Mouse (Mus musculus): ENCODE data around the gene Poc1a. TPM values are rescaled to one million over a fixed set of nuclear protein-coding genes. Genes with fewer than 3 reads are reported as not detected.

The Poc1a gene
- polyA plus RNA-seq, 1 experiment = 14.9 TPM

DNA sequence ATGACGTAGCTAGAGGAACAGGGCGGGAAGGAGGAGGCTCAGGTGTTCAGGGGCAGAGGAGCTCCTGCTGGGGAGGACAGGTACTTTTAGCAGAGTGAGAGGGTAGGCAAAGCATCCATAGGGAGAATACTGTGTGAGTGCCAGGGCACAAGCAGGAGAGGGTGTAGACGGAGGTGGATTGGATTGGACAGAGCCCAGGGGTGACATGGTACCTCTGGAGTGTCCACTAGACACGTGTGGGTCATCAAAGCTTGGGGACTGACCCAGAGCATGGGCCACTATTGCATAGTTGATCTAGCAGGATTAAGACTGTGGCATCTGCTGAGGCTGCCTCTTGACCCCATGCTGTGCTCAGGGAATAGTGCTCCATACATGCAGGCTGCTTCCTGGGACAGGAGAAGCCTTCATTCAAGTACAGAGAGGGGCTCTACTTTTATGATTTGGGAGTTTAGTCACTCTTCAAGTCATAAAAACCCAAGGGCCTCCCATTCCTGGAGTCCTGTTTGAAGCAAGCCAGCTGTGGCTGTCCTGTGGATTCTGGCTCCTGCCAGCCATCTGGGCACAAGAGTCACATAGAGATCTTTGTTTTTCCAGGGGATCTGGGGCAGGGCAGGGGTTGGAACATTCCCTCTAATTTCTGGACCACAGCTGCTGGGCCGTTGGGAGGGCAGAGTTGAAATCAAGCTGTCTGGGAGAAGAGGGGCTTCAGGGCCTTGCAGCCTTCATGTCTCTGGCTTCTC lies 48.1 kb downstream of the Poc1a start:
- Histone ChIP-seq H3K36me3 (ENCODE audit: control insufficient read depth, insufficient read depth, low read length) (0 out of 2 replicates have a peak, but pooled peaks cover 1% of the 10 kb centered on the region), H3K27ac (ENCODE audit: insufficient read depth, low read depth, low read length) (no peak overlapping the region), H3K27me3 (ENCODE audit: control insufficient read depth, insufficient read depth, low read length) (no peaks in the 10 kb centered on the region), H3K4me3 (ENCODE audit: low read depth, low read length) (no peak overlapping the region), H3K4me1 (ENCODE audit: control insufficient read depth, insufficient read depth, insufficient read length, low read length) (no peaks in the 10 kb centered on the region)
- 83% methylated on average over 5 of the region's 5 CpGs for WGBS
- no peak for TF ChIP-seq CTCF (IDR thresholded peaks at IDR 0.05; ENCODE audit: extremely low read depth, insufficient read length, insufficient replicate concordance, low read depth, low read length)
- no peak for TF ChIP-seq POLR2A (IDR thresholded peaks at IDR 0.05; ENCODE audit: low read depth, low read length)

DNA sequence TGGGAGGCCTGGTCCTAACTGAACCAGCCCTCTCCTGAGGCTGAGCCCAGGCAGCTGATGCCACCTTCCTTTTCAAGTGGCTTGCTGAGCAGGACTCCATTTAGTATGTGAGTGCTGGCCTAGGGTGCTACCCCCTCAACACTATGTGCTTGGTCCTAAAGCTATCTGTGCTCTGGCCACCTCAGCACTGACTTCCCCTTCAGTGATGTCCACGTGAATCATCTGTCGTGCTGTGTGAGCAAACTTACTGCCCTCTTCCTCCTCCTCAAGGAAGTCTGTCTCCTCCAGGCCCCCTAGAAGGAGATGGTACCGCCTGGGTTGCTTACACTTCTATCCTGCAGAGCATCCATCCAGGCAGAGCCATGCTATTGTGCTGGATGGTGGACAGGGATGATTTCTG lies 51.9 kb downstream of the Poc1a start:
- TF ChIP-seq POLR2A (IDR thresholded peaks at IDR 0.05; ENCODE audit: low read depth, low read length) (no peak), CTCF (IDR thresholded peaks at IDR 0.05; ENCODE audit: extremely low read depth, insufficient read length, insufficient replicate concordance, low read depth, low read length) (no peak)
- no peak overlapping the region for H3K4me3 ChIP-seq (ENCODE audit: low read depth, low read length)

DNA sequence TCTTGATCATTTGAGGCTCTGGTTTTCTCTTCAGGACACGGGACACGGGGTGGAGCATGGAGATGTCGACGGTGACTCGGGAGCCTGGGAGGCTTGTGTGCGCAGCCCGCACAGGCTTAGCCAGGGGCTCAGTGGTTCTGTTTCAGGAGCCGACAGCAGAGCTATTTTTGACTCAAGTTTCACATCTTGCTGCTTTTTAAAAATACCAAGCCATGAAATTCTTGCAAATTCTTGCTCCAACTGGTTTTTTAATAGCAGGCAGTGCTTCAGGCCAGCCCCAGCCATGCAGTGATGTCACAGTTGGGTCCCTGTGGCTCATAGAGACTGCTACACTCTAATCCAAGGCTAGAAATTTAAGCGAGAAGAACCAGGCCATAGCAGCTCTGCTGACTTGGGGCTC lies 56.8 kb downstream of the Poc1a start:
- no peaks in the 10 kb centered on the region for H3K36me3 ChIP-seq (ENCODE audit: control insufficient read depth, insufficient read depth, low read length)
- no peak overlapping the region for H3K4me3 ChIP-seq (ENCODE audit: low read depth, low read length)
- H3K4me1 ChIP-seq (ENCODE audit: control insufficient read depth, insufficient read depth, insufficient read length, low read length) = no peaks in the 10 kb centered on the region
- 92% methylated on average over 9 of the region's 9 CpGs for WGBS
- no peak overlapping the region for H3K27ac ChIP-seq (ENCODE audit: insufficient read depth, low read depth, low read length)
- TF ChIP-seq POLR2A (IDR thresholded peaks at IDR 0.05; ENCODE audit: low read depth, low read length) (no peak), CTCF (IDR thresholded peaks at IDR 0.05; ENCODE audit: extremely low read depth, insufficient read length, insufficient replicate concordance, low read depth, low read length) (no peak)
- no peaks in the 10 kb centered on the region for H3K27me3 ChIP-seq (ENCODE audit: control insufficient read depth, insufficient read depth, low read length)

More for the DNA sequence above, 51.9 kb downstream of the Poc1a start:
- Histone ChIP-seq H3K27ac (ENCODE audit: insufficient read depth, low read depth, low read length) (no peak overlapping the region), H3K27me3 (ENCODE audit: control insufficient read depth, insufficient read depth, low read length) (no peaks in the 10 kb centered on the region), H3K36me3 (ENCODE audit: control insufficient read depth, insufficient read depth, low read length) (0 out of 2 replicates have a peak, but pooled peaks cover 1% of the 10 kb centered on the region), H3K4me1 (ENCODE audit: control insufficient read depth, insufficient read depth, insufficient read length, low read length) (no peaks in the 10 kb centered on the region)
- WGBS = 75% methylated on average over 3 of the region's 3 CpGs

DNA sequence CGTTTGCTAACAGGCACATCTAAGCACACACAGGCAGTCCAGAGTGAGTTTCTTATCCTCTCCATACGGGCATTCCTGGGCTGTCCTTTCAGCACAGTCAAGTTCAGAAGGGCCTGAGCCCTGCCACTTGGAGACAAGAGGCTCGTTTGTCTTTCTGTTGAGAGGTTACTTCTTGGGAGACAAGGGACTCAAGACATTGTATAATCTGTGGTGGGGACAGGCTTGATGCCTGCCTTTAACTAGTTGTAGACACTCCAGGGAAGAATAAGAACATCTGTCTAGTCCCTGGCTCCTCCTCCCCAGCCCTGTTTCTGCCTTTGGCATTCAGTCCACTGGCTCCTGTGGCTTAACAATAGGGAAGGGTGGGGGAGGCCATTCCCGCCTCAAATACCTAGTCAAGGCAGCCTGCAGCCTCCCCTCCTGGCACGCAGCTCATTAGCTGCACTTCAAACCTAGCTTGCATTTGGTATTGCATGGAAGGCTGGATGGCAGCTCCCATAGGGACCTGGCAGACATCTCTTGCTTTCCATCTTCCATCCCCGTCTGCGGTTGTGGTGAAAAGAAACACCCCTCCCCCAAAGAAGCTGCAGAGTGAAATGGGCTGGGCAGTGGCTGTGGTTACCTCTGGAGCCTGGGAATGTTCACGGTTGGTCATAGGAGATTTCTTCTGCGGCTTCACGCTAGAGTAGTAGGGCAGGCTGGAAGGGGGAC lies 57.8 kb downstream of the Poc1a start:
- Histone ChIP-seq H3K4me1 (ENCODE audit: control insufficient read depth, insufficient read depth, insufficient read length, low read length) (no peaks in the 10 kb centered on the region), H3K27ac (ENCODE audit: insufficient read depth, low read depth, low read length) (no peak overlapping the region), H3K27me3 (ENCODE audit: control insufficient read depth, insufficient read depth, low read length) (no peaks in the 10 kb centered on the region), H3K36me3 (ENCODE audit: control insufficient read depth, insufficient read depth, low read length) (no peaks in the 10 kb centered on the region), H3K4me3 (ENCODE audit: low read depth, low read length) (no peak overlapping the region)
- 72% methylated on average over 10 of the region's 10 CpGs for WGBS
- no peak for TF ChIP-seq POLR2A (IDR thresholded peaks at IDR 0.05; ENCODE audit: low read depth, low read length)
- TF ChIP-seq CTCF (IDR thresholded peaks at IDR 0.05; ENCODE audit: extremely low read depth, insufficient read length, insufficient replicate concordance, low read depth, low read length) = no peak

DNA sequence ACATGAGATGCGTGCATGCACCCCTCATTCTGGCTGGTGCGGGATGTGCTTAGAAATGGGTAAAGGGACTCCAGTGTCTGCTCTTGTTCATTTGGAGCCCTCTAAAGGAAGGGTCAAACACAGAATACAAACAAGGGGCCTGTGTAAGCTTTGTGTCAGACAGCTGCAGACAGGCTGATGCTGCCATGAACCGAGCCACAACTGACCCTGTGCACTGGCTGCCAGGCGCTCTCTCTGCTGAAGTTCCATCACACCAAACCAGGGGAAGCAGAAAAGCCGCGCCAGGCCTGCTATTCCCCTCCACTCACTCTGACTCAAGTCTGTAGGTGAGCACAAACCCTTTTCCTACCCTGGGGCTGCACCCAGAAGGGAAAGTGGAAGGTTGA lies 58.3 kb downstream of the Poc1a start:
- no peak for TF ChIP-seq CTCF (IDR thresholded peaks at IDR 0.05; ENCODE audit: extremely low read depth, insufficient read length, insufficient replicate concordance, low read depth, low read length)
- TF ChIP-seq POLR2A (IDR thresholded peaks at IDR 0.05; ENCODE audit: low read depth, low read length) = no peak
- H3K4me1 ChIP-seq (ENCODE audit: control insufficient read depth, insufficient read depth, insufficient read length, low read length) = no peaks in the 10 kb centered on the region
- H3K27me3 ChIP-seq (ENCODE audit: control insufficient read depth, insufficient read depth, low read length) = no peaks in the 10 kb centered on the region
- no peak overlapping the region for H3K27ac ChIP-seq (ENCODE audit: insufficient read depth, low read depth, low read length)
- no peaks in the 10 kb centered on the region for H3K36me3 ChIP-seq (ENCODE audit: control insufficient read depth, insufficient read depth, low read length)
- H3K4me3 ChIP-seq (ENCODE audit: low read depth, low read length) = no peak overlapping the region
- whole genome bisulfite sequencing = 88% methylated on average over 6 of the region's 6 CpGs

DNA sequence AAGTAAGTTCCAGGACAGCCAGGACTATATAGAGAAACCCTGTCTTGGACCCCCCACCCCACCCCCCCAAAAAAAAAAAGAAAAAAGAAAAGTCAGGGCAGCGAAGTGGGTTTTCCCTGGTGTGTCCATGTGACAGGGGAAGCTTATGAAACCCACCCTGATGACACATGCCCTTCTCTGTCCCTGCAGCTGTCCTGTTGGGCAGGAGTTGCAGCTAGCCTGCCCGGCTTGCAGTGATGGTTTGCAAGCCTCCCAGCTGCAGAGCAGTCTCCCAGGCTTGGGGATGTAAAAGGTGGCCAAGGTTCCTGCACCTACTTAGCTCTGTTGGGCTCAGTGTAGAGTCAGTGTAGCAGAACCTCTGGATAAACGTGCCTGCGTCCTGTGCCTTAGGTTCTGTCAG lies 58.9 kb downstream of the Poc1a start:
- no peaks in the 10 kb centered on the region for H3K36me3 ChIP-seq (ENCODE audit: control insufficient read depth, insufficient read depth, low read length)
- H3K27me3 ChIP-seq (ENCODE audit: control insufficient read depth, insufficient read depth, low read length) = no peaks in the 10 kb centered on the region
- no peak overlapping the region for H3K4me3 ChIP-seq (ENCODE audit: low read depth, low read length)
- no peak overlapping the region for H3K27ac ChIP-seq (ENCODE audit: insufficient read depth, low read depth, low read length)
- no peaks in the 10 kb centered on the region for H3K4me1 ChIP-seq (ENCODE audit: control insufficient read depth, insufficient read depth, insufficient read length, low read length)
- TF ChIP-seq CTCF (IDR thresholded peaks at IDR 0.05; ENCODE audit: extremely low read depth, insufficient read length, insufficient replicate concordance, low read depth, low read length) (no peak), POLR2A (IDR thresholded peaks at IDR 0.05; ENCODE audit: low read depth, low read length) (no peak)
- WGBS = 94% methylated on average over 4 of the region's 4 CpGs

Data from small intestine, adult 2 months (tissue).